Mouse (Mus musculus) urinary bladder, postnatal 14 days (tissue): ENCODE measurements around the gene Pcdh17.

Experiments
- DNase-seq: peaks from one replicate; pipeline ENCODE4 v3.0.0; 2021; ENCODE audit warnings: low spot score

Gene Pcdh17

DNA sequence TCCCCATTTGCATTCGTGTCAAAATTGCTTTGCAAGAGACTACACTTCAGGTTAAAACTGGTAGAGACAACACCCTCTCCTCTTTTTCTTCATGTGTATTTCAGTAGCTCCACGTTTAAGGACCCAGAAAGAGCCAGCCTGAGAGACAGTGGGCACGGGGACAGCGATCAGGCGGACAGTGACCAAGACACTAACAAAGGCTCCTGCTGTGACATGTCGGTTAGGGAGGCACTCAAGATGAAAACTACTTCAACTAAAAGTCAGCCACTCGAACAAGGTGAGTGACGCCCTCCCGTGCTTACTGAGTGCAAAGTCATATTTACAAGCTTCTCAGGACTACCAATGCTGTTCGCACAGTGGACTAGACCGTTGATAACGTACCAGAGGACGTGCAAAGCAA, 34.0 kb downstream of the Pcdh17 start:
- DNase-seq = no peak

DNA sequence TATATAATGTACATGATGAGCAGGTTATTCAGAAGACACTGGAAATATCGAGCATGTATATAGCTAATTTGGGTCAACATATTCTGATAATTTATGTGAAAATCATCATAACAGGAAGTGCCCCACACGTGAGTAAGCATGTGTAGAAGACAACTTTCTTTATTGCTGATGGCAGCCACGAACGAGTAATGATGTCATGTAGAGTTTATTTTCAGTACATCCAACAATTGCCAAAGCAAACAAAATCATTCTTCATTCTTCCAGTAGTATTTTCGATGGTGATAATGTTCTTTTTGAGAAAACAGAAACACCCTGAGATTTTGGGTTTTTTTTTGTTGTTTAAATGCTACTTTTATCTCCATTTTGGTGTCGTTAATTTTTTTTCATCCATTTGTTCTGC, 37.2 kb downstream of the Pcdh17 start:
- no peak for DNase-seq

DNA sequence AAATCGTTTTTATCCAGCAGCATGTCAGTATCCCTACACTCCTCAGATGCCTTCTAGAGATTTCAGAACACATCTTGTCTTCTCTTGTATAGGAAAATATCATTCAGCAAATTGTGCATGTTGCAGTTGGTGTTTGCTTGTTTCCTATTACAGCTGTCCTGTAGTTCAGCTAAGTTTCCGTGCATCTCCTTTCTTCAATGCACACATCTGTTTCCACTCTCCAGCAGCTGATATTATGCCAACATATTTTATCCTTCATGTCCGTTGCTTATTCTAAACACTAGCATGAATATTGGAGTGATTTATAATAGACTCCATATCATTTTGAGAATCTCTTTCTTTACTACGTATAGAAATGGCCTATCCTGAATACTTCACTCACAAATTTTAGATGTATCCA, 41.0 kb downstream of the Pcdh17 start:
- DNase-seq = no peak

DNA sequence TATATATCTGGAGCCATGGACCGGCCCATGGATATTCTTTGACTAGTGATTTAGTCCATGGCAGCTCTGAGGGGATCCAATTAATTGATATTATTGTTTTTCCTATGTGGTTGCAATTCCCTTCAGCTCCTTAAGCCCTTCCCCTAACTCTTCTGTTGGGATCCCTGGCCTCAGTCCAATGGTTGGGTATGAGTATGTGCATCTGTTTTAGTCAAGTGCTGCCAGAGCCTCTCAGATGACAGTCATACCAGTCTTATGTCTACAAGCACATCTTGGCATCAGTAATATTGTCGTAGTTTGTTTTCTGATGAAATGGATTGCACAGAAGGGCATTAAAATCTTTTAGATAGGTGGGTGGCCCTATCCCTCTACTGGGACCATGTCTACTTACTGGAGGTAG, 67.6 kb downstream of the Pcdh17 start:
- no peak for DNase-seq

DNA sequence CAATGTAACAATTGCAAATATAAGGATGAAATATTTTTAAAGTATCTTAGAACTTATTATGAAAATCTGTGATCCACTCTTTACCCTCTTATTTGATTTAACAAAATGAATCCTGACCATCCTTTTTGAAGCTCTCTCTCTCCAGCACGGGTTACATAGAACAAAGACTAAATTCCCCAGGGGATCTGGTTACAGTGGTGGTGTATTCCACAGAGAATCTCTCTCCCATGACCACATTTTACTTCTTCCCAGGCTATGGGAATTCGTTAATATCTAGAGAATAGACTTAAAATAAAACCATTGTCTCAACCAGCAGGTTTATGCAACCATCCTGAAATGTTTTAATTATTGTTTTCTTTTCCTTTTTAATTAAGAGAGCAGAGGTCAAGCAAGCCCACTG, 89.0 kb downstream of the Pcdh17 start:
- no peak for DNase-seq

DNA sequence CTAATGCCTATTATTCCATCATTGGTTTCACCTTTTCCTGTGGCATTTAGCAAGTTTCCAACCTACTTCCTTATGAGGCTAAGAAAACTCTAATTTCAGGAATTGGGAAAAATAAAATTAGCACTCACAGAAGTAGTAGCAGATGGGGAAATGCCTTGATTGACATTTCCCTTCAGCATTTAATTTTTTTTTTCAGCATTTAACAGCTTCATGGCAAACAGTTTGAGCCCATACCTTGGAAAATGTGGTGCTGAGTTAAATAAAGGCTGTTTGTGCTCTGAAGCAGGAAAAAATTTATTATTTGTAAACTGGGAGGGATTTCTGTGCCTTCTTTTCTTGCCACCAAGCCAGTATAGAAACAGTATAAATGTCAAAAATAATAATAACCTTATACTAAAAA, 91.9 kb downstream of the Pcdh17 start:
- no peak for DNase-seq

DNA sequence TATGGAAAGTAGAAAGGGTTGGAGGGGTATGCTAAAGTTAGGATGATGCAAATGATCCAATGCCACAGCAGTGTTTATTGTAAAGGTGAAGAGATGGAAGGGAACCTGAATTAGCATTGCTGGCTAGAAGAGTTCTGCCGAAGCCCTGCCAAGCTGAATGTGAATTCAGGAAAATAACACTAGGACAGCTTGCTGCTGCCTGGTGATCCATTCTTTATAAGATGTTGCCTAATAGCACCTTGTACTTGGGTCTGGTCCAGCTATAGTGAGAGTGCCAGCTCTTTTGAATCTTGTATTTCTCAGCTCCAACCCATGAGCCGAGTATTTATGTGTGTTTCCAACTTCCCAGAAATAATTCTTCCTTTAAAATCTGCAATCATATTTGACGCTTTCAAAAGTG, 98.5 kb downstream of the Pcdh17 start:
- DNase-seq = no peak

DNA sequence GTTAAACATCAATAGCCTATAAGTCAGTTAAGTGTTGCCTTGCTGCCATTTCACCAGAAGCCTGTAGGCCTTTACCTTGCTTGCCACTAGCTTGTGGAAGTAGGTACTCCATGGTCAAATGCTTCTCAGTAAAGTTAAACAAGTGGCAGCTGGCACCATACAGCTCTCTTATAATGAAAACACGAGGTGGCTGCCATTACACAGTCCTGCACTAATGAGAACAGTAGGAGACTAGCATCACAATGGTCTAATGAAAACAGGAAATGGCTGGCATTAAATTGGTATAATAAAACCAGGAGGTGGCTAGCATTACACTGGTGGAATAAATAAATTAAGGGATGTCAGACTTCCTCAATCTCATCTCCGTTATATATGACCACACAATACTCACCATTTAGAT, 102.6 kb downstream of the Pcdh17 start:
- no peak for DNase-seq

DNA sequence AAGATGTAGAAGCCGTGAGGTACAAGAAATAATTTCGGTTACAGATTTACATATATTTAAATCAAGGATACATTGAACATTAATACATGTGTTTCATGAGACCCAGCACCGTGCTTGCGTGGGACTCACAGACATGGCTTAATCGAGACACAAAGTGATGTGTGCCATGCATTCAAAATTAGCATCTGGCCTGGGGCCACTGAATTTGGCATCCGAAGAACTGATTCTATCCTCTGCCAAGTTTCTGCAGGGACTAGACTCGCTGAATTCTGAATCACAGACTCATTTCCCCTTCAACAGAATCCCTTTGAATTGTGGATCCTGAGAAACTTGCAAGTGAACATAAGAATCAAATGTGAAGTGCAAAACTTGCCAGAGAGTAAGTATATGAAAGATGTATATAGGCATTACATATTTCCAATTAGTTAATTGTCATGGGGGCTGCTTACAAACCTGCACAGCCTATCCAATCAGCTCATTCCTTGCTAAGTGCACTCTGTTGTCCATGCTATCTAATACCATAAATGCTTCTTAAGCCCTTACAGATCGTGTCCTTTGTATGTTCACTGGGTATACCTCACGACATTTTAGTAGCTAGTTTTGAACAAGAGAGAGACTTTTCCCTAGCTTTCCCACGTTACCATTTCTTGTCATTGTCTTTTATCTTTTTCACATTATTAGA, 104.3 kb downstream of the Pcdh17 start:
- no peak for DNase-seq

DNA sequence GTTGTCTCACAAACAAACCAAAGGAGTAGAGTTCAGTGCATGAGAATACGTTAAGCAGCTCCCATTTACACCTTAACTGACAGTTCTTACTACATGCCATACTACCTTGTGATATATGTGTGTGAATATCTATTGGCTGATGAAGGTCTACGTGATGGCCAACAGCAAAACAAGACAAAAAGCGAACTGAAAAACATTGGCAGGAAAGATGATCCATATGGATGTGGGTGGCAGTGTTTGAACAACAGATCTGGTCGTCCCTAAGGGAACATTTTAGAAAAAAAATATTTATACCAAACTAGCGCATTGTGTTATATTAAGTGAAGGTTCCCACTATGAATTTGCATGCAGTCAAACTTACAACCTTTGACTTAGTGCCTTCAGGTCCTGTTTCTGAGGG, 108.2 kb downstream of the Pcdh17 start:
- no peak for DNase-seq

DNA sequence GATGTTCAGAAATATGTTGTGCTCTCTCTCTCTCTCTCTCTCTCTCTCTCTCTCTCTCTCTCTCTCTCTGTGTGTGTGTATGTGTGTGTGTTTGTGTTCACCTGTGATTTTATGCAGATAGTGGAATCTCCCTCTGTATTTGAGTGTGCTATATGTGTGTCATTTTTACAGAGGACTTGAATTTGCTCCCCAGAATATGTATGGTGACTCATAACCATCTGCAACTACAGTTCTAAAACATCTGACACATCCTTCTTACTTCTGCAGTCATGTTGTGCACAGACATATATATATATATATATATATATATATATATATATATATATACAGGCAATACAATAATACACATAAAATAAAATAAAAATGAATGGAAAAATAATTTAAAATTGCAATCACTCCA, 127.7 kb downstream of the Pcdh17 start:
- DNase-seq = no peak
